Mouse (Mus musculus) kidney, adult 2 months (tissue): ENCODE measurements around the gene Scfd2.

Experiments used
- CTCF ChIP-seq: fragments of 200-500 bp; conservative IDR thresholded peaks from 2 replicates; pipeline ENCODE4 v1.5.1; 2011; ENCODE audit warnings: low read depth, mild to moderate bottlenecking, control low read depth, low read length, moderate library complexity, mixed read lengths; ENCODE audit not compliant: insufficient read depth, insufficient read length
- POLR2A ChIP-seq: fragments of 200-500 bp; IDR thresholded peaks from one replicate; pipeline ENCODE4 v1.6.1; 2011; ENCODE audit warnings: low read depth, low read length, control low read depth

DNA sequence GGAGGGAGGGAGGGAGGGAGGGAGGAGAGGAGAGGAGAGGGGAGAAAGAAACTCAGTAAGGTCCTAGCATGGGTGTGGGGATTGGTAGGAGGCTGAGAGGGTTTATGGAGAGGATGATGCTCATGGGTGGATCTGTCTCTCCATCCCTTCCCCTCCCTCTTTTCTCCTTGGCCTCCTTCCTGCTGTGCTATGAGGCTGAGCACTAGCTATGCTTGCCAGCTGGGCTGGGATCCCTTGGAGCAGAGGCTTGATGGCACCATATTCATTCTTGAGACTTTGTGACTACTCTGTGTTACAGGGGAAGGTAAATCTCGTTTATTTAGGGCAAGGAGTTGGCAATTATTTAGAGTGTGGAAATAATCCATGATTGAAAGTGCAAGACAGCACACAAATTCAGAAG is 302.6 kb downstream of the Scfd2 start:
- TF ChIP-seq CTCF (no peak), POLR2A (no peak)
